Mouse (Mus musculus) c-Kit-positive CD71-positive TER-119-positive erythroid progenitor cells, embryonic 14.5 days (primary cell): Measurements from ENCODE around the gene Arl15.

ENCODE experiments used
- DNase-seq: peaks from one replicate; pipeline ENCODE4 v3.0.0-alpha.2; 2013; ENCODE audit warnings: low spot score

Gene Arl15

DNA sequence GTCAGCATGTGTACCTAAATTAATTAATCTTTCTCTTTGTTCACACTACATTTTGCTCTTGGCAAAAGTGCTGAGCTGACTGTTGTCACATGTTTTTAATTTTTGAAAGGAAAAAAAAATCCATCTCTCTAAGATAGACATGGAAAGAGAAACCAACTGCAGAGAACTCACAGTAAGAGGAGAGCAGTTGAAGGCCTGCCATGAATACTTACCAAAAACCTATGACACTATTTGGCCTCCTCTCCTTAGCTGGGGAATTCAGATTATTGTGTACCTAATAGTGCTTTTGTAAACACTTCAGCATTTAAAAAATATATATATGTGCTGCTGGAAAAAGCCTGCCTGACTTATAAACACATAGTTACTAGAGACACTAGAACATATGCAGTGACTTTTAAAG, 302.1 kb downstream of the Arl15 start:
- DNase-seq, result no peak

DNA sequence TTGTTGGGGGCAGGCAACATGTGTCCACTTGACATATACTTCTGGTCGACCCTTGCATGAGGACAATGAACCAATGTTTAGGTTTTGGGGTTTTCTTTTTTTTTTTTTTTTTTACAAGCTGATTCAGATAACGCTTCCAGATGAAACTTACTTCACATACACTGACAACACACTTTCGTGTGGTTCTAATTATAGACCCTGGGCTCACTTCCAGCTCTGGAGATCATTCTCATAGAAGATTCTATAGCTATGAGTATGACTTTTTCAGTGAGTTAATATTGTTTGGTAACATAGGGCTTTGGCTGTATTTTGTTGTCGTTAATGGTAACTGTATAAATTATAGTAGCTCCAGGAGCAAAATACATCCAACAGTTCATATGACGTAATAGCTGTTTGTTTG, 306.9 kb downstream of the Arl15 start:
- DNase-seq, result no peak

DNA sequence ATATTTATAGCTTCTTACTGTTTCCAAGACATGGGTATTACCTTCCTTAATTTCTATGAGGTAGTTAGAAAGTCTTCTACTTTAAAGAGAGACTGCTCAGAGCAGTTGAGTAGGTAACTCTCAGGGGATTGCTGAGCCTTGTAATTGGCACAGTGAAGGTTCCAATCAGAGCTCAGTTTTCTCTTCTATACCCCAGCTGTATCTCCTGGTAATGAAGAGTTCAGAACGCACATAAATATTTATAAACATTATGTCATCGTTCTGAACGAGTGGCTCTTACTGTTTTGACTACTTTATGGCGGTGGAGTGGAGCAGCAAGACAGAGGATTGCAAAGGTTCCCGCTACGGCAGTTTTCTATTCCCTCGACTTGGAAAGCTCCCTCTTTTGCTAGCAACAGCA, 311.8 kb downstream of the Arl15 start:
- DNase-seq, result no peak

DNA sequence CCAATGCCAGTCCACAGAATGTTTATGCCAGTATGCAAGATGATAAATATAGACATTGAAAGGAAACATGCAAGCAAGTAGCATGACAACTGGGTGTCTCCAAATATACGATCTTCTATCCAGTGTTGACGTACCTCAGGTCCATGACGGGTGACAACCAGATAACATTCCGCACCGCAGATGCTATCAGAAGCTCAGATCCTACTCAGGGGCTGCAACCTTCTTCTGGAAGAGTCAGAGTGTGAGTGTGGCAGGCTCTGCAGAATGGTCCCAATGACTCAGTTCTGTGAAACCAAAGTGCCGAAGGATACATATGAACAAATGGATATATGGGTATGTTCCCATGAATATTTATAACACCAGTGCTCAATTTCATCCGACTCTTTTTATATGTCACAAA, 313.2 kb downstream of the Arl15 start:
- DNase-seq, result no peak

DNA sequence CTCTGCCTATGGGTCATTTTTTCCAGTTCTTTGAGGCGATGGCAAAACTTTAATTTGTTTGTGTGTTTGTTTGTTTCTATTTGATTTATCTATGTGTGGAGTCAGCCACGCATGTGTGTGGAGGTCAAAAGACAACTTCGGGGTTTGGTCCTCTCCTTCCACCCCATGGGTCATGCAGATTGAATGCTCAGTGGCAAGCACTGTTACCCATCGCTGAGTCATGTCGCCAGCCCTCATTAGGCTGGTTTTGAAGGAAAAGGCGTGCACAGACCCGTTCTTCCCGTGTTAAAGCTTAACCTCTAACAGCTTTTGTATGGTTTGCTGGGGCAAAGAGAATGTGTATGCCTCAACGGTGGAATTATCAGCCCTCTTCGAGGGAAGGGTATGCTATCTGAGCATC, 315.1 kb downstream of the Arl15 start:
- no peak for DNase-seq

DNA sequence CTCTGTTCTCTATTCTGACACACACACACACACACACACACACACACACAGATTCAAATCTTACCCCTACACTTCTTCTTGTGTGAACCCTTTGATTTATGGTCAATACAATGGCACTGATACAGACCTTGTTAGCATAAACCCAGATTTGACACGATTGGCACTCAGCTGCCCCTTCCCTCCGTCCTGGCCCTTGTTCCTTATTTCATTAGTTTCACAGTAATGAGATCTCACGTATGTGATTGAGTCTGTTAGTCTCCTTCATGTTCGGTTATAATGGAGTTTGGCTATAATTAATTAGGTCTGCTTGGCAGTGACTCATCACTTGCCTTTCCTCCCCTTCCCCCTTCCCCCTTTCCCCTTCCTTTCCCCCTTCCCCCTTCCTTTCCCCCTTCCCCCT, 315.5 kb downstream of the Arl15 start:
- DNase-seq, result no peak

DNA sequence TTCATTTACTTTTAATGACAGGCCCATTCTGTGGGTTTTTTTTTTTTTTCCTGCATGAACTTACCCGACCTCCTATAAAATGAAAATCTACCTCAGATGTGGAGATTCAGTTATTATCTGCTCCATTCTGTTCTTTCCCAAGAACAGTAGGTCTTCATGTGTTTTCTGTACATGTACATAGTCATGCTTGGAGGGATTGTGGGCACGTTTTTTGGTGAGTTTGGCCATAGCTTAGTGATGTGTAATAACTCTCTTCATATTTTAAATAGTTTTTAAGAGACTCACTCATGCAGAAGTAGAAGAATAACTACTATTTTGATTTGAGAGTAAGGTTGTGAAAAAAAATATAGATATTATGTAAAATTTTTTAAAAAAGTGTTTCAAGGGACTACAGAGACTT, 319.2 kb downstream of the Arl15 start:
- no peak for DNase-seq

DNA sequence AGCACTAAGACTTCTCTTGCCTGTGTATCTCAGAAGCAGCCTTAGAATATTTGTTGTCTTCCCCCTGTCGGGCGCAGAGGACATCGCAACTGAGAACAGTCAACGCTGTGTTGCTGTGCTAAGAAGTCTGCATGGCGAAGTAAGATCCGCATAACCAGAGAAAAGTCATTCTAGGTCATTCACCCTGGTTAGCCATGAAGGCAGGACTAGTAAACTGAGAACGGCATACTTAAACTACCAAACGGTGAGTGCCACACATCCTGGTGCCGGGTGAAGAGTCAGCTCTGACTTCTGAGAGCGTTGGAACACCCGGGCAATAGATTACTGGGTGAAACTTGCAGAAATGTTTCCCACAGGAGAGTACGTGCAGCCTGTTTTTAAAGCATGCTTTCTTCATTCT, 320.3 kb downstream of the Arl15 start:
- no peak for DNase-seq

DNA sequence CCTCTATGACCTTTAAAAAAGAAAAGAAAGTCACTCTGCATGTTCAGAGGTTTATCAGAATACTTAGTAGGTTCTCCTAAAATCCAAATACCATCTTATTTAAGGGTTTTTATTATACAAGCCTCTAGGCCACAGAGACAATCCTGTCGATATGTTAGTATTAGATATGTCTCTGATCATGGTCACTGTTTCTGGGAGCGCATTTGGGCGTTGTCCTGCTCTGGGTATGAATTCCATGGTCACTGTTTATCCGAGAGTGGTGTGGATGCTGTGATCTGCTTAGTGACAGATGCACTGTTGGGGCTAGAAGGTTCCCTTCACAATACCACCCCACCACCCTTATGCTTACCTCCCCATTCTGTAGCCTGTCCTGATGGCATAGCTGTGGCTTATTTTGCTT, 320.8 kb downstream of the Arl15 start:
- DNase-seq, result no peak

DNA sequence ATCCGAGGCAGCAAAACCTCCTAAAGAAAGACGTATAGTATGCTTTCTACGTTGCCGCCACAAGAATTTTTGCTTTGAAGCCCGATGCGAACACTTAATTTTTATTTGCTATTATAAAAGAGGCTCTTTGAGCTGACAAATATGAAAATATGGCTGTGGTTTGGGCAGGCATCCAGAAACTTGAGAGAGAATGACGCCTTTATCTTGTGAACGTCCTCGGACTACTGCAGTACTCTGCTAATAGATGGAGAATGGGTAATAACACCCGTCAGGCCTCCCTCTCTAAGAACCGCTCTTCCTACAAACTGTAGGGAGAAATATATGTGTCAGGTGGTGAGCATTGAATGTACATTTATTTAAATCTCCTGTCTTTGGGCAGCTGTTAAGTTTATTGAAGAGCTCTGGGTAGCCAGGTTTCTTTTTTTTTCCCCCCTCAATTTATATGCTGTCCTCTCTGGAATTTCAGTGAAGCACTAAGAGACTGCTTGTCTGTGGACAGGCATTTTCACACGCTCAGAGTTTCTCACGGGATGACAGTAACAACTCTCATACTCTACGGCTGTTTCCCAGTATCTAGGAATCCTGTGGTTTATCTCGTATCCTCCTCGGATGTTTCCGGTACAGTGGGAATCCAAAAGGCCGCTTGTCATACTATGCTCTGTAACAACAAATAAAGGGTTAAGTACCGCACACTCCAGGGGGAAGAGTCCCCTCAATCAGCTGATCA, 324.0 kb downstream of the Arl15 start:
- DNase-seq, result no peak

DNA sequence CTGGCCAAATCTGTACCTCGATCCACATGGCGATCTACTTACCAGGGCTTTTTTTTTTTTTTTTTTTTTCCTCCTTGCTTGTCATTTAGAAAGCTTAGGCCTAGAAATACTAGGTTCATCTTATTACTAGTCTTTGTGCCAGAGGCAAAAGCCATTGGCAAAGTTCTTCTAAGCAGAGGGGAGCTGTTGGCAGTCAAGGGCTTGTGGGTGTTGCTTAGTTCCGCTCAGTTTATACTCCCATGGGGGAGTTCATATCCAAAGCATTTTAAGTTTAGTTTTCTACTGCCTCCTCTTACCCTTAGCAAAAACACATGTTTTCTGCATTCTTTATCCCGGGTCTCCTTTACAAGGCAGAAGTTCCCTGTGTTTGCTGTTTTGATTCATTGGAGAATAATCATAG, 325.5 kb downstream of the Arl15 start:
- no peak for DNase-seq

DNA sequence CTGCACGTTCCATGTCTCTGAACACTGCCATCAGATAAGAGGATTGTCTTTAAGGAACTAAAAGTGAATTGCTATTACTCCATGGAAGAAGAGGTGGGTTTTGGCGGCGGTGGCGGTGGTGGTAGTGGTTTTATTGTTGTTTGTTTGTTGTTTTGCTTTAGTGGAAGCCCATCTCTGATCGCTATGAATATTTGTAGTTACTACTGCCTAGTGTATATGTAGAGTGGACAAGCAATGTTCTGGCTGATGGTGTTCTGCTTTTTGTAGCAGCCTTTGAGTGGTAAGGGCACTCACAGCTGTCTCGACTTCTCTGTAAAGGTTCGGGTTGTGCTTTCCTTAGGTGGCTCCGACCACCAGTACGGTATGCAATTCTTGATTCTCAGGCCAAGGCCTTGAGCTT, 327.3 kb downstream of the Arl15 start:
- no peak for DNase-seq

DNA sequence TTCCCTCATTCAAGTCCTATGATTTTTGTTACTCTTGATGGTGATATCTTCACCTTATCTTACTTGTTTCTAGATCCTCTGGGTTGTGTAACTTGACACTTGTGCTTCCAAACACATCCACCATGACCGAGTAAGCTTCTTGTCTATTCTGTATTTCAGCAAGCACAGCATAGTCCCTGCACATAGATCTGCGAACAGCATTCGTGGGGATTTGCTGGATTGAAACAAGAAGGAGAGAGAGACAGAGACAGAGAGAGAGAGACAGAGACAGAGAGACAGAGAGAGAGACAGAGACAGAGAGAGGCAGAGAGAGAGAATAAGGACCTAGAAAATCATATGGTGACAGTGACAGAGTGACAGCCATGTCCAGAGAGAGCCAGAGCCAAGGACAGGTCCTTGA, 329.1 kb downstream of the Arl15 start:
- no peak for DNase-seq

DNA sequence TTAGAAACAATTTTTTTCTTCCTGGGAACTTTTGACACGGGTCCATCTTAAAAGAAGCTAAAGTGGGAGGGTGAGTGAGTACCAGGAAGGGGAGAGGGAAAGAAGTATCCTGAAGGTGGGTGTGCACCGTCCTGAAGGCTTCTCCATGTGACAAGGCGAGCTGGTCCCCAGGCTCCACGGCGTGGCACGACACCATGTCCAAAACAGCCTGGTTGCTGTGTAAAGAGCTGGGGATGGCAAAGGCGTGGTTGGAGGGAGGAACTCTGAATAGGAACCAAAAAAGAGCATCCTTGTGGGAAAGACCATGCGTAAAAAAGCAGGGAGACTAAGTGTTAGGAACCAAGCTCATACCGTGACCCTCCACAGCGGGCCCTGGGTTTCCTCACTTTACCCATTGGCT, 330.1 kb downstream of the Arl15 start:
- no peak for DNase-seq

DNA sequence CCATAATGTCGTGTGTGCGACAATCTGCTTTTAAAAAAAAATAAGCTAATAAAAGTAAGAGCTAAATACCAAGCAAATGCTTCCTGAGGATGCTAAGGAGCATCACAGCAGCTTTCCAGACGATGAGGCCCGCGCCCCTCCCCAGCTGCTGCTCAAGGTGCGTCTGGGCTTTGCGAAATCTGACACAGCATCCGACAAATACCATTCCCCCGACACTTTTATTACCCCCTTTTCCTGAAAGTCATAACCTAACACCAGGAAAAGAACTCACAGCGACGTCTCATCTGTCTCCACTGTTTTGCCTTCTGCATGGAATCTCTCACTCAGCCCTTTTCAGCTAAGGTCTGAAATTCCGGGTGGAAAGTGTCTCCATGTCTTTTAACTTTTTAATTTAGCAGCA, 330.7 kb downstream of the Arl15 start:
- no peak for DNase-seq

DNA sequence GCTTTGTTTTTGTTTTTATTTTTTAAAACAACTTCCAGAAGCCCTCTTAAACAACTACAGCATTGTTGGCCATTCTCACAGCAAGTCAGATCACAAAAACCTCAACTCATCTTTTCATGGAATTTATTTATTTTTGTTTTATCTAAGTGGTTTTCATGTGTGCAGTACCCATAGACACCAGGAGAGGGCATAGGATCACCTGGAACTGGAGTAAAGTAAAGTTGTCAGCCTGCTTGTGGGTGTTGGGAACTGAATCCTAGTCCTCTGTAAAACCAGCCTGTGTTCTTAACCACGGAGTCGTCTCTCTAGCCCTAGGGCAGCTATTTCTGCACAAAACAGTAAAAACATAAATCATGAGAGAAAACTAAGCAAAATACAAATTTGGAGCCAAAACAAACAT, 334.1 kb downstream of the Arl15 start:
- DNase-seq, result no peak

DNA sequence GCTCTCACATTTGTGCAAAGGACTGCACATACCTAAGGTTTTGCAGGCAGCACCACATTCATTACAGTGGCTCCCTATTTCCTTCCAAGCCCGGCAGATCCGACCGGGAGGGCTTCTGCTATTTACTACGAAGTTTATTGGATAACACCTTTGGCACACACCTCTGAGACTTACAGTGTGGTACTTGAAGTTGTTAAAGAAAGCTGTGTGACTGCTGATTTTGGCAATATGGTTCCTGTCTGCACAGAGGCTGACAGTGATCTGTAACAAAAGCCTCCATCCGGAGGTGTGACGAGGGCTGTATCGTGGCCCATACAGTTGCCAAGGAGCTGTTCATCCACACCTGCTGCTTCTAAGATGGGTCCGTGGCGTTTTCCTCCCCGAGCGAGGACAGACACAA, 335.7 kb downstream of the Arl15 start:
- no peak for DNase-seq

DNA sequence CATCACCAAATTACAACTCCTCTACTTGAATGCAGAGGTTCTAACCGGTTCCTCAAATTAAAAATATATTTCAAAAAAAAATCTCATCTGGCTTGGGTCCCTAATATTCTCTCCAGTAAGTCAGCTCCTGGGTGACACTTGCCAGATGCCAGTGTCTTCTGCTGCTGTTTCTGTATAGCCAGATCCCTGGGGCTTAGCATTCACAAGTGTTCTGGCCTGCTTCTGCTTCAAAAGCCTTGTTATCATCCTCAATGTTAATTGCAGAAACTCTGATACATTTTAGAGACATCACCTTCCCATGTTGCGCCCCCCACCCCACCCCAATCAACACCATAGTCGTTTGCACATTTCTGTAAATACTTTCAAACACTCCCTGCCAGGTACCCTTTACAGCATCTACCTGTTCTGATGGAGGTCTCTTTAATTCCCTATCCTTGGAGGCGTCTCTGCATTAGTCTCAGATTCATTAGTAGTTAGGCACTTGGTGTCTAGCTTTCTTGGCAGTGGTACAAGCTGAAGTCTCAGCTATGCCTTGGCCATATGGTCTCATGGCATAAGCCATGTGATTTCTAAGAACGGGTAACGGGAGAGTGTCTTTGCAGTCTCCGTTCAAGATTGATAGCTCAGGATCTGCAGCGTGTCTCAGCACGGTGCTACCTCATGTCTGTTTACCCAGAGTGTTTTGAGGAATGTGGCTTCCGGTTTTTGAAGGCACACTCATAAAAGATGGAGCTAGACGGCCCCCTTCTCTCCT, 336.4 kb downstream of the Arl15 start:
- no peak for DNase-seq

DNA sequence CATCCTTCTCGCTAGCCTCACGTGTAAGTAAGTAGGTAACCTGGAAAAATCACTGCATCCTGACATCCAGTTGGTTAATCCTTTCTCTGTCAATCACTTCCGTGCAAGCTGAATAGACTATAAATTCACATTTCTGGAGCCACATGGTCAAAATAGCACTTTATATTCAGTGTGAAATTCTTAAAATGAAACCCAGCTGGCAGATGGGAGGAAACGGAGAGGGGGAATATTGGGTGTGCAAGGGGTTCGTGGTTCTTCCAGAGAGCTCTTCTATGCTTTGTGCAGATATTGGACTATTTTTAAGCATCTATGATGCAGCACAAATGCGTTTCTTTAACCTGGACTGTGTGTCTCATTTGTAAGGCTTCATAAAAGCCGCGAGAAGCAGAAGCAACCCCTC, 344.6 kb downstream of the Arl15 start:
- no peak for DNase-seq

DNA sequence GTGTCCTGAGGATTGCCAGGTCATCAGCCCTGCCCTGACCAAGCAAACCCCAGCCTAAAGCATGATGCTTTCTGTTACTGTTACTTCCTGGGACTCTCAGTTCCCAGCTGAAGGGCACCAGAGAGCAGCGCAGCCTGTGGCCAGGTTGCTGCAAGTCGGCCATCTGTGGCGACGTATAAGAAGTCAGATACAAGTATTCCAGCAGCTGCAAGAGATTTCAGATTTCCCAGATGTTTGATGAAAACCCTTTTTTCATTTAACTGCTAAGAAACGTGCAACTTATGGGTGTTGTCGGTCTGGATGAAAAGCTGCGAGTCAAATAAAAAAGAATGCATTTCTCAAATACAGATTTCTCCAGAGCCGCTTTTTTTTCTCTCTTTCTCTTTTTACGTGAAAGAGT, 345.3 kb downstream of the Arl15 start:
- DNase-seq, result no peak

DNA sequence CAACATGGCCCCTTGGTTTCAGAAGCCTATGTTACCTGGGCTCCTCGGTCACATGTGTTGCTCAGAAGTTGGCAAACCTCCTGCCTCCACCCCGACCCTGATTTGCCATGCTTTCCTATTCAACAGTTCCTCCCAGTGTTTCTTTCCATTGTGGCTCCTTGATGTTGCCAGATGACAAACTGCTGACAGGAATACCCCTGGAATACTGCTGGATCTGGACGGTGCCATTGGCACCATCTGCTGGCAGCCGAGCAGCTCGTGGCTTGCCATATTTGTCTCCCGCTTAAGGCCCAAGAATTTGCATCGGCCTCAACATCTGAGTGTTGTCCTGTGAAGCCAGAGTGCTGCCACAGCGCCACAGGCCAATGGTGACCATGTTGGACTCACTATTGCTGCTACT, 348.5 kb downstream of the Arl15 start:
- no peak for DNase-seq

DNA sequence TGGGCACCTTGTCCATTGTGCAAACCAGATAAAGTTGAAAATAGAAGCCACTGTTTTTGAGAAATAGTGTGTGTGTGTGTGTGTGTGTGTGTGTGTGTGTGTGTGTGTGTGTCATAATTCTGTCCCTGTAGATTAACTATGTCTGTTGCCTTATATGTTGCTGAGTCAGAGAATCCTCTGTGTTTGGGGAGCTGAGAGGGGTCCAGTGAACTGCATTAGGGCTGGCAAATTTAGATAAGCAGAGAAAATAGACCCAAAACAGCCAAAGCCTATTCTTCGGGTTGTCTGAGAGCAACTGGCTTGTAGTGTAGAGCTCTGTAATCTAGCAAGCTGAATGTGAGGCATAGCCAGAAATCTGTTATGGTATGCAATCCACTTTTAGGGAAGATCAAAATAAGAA, 348.9 kb downstream of the Arl15 start:
- DNase-seq, result no peak

DNA sequence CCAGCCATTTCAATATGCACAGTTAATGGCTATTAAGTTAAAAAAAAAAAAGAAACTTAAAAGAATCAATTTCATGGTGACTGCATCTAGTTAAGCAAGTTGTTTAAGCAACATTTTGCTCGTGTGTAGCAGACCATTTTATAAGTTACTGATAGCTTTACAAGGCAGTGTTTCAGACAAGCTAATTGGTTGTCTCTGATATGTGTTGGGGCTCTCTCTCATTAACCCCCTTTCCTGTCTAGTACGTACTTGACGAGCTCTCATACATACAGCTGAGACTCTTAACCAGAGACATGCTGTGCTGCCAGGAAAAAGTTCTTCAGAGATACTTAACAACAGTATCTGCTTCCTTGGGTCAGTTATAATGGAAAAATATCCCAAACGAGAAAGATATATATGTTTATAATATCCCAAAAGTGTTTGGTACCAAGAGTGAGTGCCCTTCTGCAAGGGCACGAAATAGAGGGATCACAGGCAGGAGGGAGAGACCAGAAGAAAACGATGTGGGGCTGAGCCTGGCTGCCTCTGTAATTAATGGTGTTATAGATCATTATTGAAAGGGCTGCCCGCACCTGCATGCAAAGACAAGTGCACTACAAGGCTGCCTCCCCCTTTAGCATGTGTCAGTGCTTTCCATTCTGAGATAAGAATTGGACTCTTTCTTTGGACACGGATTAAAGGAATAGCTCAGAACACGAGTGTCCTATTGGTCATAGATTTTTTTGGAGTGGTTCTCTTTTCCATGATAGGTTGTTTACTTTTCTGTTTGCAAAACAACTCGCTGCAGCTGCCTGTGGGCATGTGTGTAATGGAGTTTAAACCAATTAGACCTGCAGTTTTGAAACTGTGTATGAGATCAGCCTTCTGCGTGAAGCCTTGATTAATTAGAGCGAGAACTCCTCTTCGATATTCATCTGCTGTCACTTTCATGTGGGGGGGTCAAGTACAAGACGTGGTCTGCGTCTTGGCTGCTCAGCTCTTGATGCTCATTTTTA, 350.0 kb downstream of the Arl15 start:
- no peak for DNase-seq
